Mouse (Mus musculus) cerebellum, adult 9-10 months (tissue): ENCODE data around the gene Ppargc1a.

Experiments
- DNase-seq: peaks from one replicate; pipeline ENCODE4 v3.0.0; 2022

Ppargc1a gene

GRCm38 (mm10) chr5:51551852-51552482 lies 15.6 kb downstream of the Ppargc1a start:
- DNase-seq: no peak

- DNase-seq: no peak
These were observed 20.0 kb downstream of the Ppargc1a start for GRCm38 (mm10) chr5:51547442-51548035.

- DNase-seq: no peak
These were observed 20.7 kb downstream of the Ppargc1a start for GRCm38 (mm10) chr5:51546817-51547216.

- no peak for DNase-seq
These were observed 22.1 kb downstream of the Ppargc1a start for GRCm38 (mm10) chr5:51545133-51546049.

- no peak for DNase-seq
These were observed 23.3 kb downstream of the Ppargc1a start for GRCm38 (mm10) chr5:51544141-51544735.

- no peak for DNase-seq
These were observed 26.0 kb downstream of the Ppargc1a start for GRCm38 (mm10) chr5:51541557-51541956.

- DNase-seq: no peak
These were observed 26.7 kb downstream of the Ppargc1a start for GRCm38 (mm10) chr5:51540816-51541215.

- no peak for DNase-seq
These were observed 28.0 kb downstream of the Ppargc1a start for GRCm38 (mm10) chr5:51539563-51539962.

GRCm38 (mm10) chr5:51538319-51538718 lies 29.2 kb downstream of the Ppargc1a start:
- no peak for DNase-seq

- DNase-seq: no peak
These were observed 29.9 kb downstream of the Ppargc1a start for GRCm38 (mm10) chr5:51537646-51538030.

- no peak for DNase-seq
These were observed 30.4 kb downstream of the Ppargc1a start for GRCm38 (mm10) chr5:51537009-51537645.

- no peak for DNase-seq
These were observed 33.1 kb downstream of the Ppargc1a start for GRCm38 (mm10) chr5:51534456-51534855.

- DNase-seq: no peak
These were observed 36.2 kb downstream of the Ppargc1a start for GRCm38 (mm10) chr5:51531286-51531685.

- no peak for DNase-seq
These were observed 38.1 kb downstream of the Ppargc1a start for GRCm38 (mm10) chr5:51529444-51529843.

- no peak for DNase-seq
These were observed 39.4 kb downstream of the Ppargc1a start for GRCm38 (mm10) chr5:51528165-51528498.

GRCm38 (mm10) chr5:51527498-51528164 lies 39.9 kb downstream of the Ppargc1a start:
- DNase-seq: no peak

- no peak for DNase-seq
These were observed 41.7 kb downstream of the Ppargc1a start for GRCm38 (mm10) chr5:51525858-51526257.

- DNase-seq: no peak
These were observed 46.7 kb downstream of the Ppargc1a start for GRCm38 (mm10) chr5:51520807-51521206.

GRCm38 (mm10) chr5:51517440-51518187 lies 49.9 kb downstream of the Ppargc1a start:
- no peak for DNase-seq

GRCm38 (mm10) chr5:51504654-51505053 lies 62.9 kb downstream of the Ppargc1a start:
- no peak for DNase-seq

GRCm38 (mm10) chr5:51497910-51498517 lies 69.5 kb downstream of the Ppargc1a start:
- no peak for DNase-seq
